Mouse (Mus musculus) layer of hippocampus, adult 18-20 months (tissue): ENCODE data around the gene Olfr455. TPM values are rescaled to one million over a fixed set of nuclear protein-coding genes. Genes with fewer than 3 reads are reported as not detected.

Experiments used
- DNase-seq, 2 experiments: peaks; one replicate each; pipeline ENCODE4 v3.0.0; 2022; ENCODE audit warnings: low spot score in 2 of 2
- long read RNA-seq: library from polyadenylated mRNA; stranded (forward); transcript quantifications from one replicate; pipeline ENCODE4 v2.0.0, GENCODE M21; 2021
- total RNA-seq, 2 experiments: library from RNA; stranded (reverse); gene quantifications; 2 replicates each; pipeline ENCODE4 v1.2.3; 2021

Olfr455 gene
- not detected for total RNA-seq
- long read RNA-seq, result 0 reads

DNA sequence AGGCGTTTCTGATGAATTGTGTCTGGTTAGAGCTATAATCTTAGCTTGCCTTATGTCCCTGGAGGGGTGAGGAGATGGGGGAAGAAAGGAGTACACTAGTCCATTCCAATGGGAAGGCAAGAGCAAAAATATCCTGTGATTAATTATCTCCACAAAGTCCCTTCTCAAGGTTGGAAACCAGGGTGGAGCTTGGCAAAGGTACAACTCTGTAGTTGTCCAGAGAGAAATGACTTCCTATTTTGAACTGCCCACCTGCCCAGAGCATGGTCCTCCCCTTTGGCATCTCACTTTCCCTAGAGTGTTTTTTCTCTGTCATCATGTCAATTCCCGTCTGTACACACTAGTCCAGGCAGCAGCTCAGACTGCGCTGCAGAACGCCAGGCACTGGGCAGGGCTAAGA lies at the start of gene Olfr455:
Olfr455 (minus strand) TSS at position 127 of the 400 bp plus-strand sequence.
- no peak for DNase-seq

GRCm38 (mm10) chr6:42593138-42593882 lies 45.9 kb upstream of the Olfr455 start:
- no peak for DNase-seq

- DNase-seq, result no peak
Observed at GRCm38 (mm10) chr6:42586569-42586968, 39.2 kb upstream of the Olfr455 start.

GRCm38 (mm10) chr6:42583488-42583872 lies 36.1 kb upstream of the Olfr455 start:
- DNase-seq, result peak; percentile 20 to 63

DNA sequence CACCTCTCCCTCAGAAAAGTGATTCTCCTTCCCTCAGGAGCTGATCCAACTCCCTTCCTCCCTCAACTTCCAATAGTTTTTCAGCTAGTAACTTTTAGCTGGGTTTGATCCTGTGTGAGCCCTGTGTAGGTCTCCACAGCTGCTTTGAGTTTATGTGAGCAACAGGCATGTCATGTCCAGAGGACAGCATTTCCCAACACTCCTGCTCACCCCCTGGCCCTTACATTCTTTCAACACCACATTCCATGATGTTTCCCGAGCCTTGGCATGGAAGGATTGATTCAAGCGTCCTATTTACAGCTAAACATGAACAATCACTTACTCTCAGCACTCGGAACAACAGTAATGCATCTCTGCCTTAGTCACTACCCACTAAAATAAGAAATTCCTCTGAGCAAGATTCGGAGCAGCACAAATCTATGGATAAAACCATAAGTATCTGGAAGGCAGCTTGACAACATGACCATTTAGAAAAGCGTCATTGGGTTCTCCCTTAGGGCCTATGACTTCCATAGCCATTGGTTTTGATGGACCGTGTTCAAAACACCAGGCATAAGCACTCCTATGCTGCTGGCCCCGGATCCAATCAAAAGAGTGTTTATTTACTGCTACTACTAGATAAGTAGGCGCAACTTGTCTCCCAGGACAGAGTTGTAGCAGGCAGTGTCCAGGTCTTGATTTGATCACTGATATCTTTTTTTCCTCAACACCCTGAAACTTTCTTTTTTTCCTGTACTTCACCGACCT lies 35.5 kb upstream of the Olfr455 start:
- DNase-seq, result no peak

GRCm38 (mm10) chr6:42578678-42579077 lies 31.3 kb upstream of the Olfr455 start:
- DNase-seq, result no peak

DNA sequence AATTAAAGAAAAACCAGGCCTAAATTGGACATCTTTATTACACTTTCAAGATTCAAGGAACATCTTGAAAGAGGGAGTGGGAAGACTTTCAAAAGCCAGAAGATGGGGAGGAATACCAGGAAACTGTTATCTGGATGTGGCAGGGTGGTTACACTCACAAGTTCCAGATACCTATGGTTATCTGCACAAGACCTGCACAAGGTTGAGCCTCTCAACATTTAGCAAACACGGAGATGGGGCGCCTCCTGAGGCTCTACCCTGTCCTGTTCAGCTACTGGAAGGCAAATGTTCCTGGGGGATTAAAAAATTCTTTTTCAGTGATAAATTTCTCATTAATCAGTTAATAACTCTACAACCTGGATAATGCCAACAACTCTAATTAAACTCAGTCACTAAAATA lies 30.0 kb upstream of the Olfr455 start:
- no peak for DNase-seq

DNA sequence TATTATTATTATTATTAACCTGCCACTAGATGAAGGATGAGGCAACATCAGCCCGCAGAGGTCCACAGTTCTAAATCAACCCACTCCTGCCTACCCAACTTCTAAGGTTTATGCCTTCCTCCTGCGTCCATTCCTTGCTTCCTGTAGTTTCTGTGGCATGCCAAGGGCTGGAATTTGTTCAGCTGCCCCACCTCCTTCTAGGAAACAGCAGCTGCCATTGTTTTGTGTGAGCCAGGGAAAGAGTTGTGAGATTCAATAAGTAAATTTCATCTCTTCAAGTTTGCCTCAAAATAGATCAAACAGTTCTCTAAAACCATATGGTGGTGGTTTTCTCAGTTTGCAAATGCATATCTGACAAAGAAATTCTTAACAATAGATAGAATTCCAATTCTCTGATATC lies 20.8 kb upstream of the Olfr455 start:
- peak in 1 of 2 experiments; percentile 13 for DNase-seq

GRCm38 (mm10) chr6:42566076-42566598 lies 18.8 kb upstream of the Olfr455 start:
- no peak for DNase-seq

DNA sequence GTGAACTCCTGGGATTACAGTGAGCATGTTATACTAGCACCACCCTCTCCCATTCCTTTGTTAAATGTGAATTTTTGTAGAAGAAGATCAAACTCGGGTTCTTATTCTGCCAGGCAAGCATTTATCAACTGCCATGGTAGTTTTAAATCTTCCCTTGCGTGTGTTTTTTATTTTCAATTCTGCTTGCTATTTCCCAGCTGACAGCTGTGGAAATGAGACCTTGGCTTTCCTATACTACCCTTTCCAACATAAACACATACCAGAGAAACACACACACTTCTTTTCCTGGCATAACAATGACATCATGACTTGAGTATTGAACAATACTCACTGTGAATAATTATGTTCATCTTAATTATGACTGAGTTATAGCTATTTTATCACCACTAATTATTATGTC lies 14.9 kb upstream of the Olfr455 start:
- no peak for DNase-seq

- no peak for DNase-seq
Observed at GRCm38 (mm10) chr6:42560885-42561284, 13.5 kb upstream of the Olfr455 start.

DNA sequence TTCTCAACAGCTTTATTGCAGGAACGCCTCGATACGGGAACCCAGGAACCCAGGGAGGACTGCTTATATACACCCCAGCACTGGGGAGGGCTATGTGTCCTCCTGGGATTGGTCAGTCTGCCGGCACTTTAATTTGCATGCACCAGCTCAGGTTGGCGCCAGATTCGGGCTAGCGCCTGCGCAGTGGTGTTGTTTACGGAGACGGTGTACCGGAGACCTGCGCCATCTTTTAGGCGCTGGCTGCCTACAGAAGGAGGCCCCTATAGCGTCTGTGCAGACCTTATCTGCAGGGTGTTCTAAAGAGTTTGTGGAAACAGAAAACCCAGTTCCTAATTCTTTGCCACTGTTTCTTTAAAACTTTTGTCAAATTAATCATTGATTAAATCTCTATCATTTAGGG lies 11.3 kb upstream of the Olfr455 start:
- no peak for DNase-seq

GRCm38 (mm10) chr6:42546180-42546579 lies 1.2 kb downstream of the Olfr455 start:
- DNase-seq, result no peak

DNA sequence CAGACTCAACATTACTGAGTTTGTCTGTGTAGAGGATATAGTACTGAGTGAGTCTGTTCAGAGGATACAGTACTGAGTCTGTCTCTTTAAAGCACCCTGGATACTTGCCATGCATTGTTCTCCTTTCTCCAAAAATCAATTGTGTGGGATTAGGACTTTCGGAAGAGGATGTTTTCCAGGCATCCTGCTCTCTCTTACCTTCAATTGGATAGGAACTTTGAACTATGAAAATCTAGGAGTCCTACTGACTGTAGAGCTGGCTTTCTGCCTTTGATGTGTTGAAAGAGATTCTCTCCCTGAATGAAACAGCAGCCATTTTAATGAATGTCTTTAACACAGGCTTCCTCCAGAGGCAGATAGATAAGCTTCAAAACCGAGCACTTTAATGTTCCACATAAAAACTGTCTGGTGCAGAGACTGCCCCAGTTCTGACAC lies 1.9 kb downstream of the Olfr455 start:
- peak in 1 of 2 experiments; percentile 10 for DNase-seq

DNA sequence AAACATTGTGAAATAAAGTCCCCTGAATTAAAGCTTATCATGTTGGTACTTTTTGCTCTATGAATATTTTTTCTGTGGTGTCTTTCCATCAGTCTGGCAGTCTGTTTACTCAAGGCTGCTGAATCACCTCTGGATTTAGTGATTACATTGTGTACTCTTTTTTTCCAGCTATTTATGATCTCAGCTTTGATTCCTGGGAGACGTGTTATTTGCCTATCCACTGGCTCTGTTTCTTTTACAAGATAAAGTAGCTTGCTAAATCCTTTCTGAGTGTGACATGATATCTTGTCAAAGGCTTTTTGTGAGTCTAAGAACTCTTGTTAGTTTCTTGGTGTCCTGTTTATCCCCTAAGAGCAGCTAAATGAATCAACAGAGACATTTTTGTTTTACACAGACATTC lies 2.5 kb downstream of the Olfr455 start:
- DNase-seq, result no peak

DNA sequence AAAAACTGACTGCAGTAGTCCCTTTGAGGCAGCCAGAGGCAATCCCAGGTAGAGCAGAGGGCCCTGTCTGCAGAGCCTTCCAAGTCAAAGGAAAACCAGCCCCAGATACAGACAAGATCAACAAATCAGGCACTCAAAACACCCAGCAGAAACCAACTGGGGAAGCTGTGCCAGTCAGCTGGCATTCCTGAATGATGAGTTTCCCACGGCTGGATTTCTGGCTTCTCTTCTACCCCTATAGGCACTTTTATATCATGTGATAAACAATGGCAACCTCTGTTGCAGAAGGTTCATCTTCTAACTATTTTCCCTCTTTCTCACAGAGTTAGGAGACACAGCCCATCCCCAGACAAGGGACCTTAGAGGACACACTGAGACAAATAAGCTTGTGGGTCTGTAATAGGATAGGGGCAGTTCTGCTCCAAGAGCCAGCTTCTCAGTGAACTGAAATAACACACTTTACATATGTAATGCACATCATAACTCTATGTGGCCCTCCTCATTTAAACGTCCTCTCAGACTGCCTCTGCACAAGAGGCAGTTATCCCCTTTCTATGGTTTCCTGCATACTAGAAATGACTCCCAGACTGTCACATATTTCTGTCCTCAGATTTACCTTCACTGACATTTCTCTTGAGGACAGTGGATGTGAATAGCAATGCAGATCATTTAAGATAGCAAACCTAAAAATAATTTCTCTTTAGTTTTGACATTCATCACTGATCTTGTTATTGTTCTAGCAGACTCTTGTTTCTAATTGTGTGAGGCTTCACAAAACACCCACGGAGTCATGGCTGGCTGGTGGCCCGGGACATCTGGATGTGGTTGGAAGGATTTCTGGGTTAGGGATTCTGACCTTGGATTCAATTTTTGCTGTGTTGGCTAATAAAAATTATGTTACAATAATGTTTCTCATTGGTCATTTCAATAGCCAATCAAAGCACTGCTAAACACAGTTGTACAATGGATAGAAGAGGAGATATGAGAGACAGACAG lies 5.1 kb downstream of the Olfr455 start:
- peak in 1 of 2 experiments; percentile 8 for DNase-seq

DNA sequence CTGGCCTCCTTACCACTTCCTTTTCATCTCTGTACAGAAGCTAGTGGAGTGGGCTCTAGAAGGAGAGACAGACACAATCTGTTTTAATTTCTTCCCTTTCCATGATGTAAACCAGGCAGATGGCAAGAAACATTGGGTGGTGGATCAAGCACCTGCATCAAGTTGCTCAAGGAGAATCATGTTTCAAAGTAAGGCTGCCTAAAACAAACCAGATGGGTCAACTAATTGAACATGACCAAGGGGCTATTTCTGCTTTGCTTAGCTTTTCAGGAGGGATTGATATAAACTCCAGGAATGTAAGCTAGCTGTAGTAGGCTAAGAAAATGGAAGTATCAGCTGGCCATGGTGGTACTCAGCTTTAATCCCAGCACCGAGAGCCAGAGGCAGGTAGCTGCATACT lies 6.7 kb downstream of the Olfr455 start:
- no peak for DNase-seq

DNA sequence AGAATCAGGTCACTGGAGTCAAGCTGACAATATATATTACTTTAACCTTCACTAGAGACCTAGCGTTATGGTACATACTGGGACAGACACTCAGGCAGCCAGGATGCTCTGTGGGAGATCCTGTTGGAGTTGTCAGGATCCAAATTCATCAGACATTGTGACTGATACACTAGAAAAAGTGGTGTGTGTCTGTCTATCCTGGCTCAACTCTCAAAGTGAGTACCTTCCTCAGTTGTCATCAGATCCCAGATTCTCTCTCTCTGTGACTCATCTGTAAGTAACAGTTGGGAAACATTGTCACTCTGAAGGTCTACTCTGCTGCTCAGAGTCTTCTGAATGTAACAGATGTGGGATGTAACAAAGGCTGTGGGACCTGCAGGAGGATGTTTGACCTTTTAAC lies 7.7 kb downstream of the Olfr455 start:
- DNase-seq, result no peak

DNA sequence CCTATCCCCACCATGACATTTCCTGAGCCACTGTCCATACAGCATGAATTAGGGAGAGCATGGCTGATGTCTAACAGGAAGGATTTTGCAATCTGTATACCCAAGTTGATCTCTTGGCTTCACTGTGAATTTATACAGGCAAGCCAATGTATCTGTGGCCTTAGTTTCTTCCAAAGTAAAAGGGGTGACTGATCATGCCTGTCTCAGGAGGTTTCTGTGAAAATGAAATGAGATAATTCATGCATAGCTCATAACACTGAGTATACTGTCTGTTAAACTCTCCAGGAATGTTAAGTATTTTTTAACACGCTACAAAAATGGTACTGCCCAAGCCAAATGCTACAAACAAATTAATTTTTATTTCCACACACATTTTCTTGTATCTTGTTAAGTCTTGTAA lies 33.9 kb downstream of the Olfr455 start:
- no peak for DNase-seq

DNA sequence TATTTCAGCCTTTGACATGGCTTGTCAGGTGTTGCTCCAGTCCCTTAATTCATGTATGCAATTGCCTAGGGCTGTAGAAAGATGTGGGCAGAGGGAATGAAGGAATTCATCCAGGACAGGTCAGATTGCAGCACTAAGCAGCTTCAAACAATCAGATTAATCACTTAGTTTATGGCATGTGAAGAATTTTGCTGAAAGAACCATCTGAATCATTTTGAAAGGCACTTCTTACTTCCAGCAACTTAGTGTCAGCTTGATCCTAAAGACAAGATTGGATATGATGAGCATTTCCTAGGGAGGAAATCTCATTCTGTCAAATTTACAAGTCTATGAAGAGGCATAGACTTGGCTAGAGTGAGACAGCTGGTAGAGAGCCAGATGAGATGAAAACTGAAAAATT lies 38.1 kb downstream of the Olfr455 start:
- DNase-seq, result no peak

GRCm38 (mm10) chr6:42503478-42503877 lies 43.9 kb downstream of the Olfr455 start:
- DNase-seq, result peak; percentile 1 to 33
